In the genomic region with DNA sequence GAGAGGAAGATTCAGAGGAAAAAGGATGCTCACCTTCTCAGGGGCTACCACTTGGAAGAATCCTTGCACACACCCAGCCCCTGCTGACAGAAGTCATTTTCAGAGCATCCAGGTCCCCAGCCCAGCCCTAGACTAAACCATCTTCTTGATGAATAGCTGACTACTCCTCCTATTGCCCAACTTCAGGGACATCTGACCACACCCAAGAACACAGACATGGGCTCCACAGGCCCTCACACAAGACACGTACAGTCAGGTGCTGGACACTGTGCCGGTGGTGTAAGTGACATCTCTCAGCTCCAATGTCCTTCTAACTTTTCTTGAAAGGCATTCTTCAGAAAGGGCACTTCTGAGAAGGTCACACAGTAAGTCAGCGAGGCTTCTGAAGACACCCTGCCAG, we compare ENCODE assay signal across 17 mouse cellular contexts.
"Had no signal": no experiment of that assay in that cellular context is flagged by ENCODE, and none has a peak within 500 bp of the region (broad histone marks: within the 10 kb centered on the region; RNA-seq: fewer than 3 reads in every experiment).

No protein-coding gene starts in this region.

- H3K27me3 ChIP-seq: limb, embryonic 15.5 days; neural tube, embryonic 13.5 days; neural tube, embryonic 15.5 days had no signal

- ATAC-seq: midbrain, embryonic 16.5 days had no signal

- H3K9me3 ChIP-seq: limb, embryonic 15.5 days; midbrain, embryonic 10.5 days; neural tube, embryonic 13.5 days; neural tube, embryonic 15.5 days had no signal

- DNase-seq: lung, adult 18-20 months; lung, embryonic 14.5 days; lung, postnatal 10 days; lung, postnatal 4 days; midbrain, embryonic 14.5 days; retina, postnatal 1 day; right cerebral cortex, adult 18-20 months; right cerebral cortex, postnatal 25 days; right cerebral cortex, postnatal 4 days; spleen, adult 18-20 months had no signal

- H3K9ac ChIP-seq: limb, embryonic 15.5 days; liver, embryonic 14.5 days; lung, embryonic 14.5 days; neural tube, embryonic 13.5 days; neural tube, embryonic 15.5 days had no signal

- H3K4me2 ChIP-seq: limb, embryonic 15.5 days; lung, embryonic 14.5 days; neural tube, embryonic 13.5 days; neural tube, embryonic 15.5 days had no signal

- H3K27ac ChIP-seq: limb, embryonic 15.5 days; midbrain, embryonic 10.5 days; neural tube, embryonic 13.5 days; neural tube, embryonic 15.5 days had no signal

- H3K36me3 ChIP-seq: limb, embryonic 15.5 days; midbrain, embryonic 10.5 days; neural tube, embryonic 13.5 days; neural tube, embryonic 15.5 days had no signal

- H3K4me3 ChIP-seq: limb, embryonic 15.5 days; midbrain, embryonic 10.5 days; myocyte; neural tube, embryonic 13.5 days; neural tube, embryonic 15.5 days had no signal
